Mouse (Mus musculus) cortical plate, adult 2 months (tissue): Measurements from ENCODE around the gene Ppm1e. TPM values are rescaled to one million over a fixed set of nuclear protein-coding genes. Genes with fewer than 3 reads are reported as not detected.
"Not testable (repeated sequence)": the region's sequence is repeated elsewhere in the genome, so short reads cannot be mapped to it uniquely, and the experiment has no call there.

ENCODE experiments used
- H3K27ac ChIP-seq: fragments of 200-500 bp; 2 replicates; pipeline ENCODE4 v1.5.1; 2012; ENCODE audit warnings: low read length, control low read depth, inconsistent platforms; ENCODE audit not compliant: insufficient read depth
- H3K4me1 ChIP-seq: fragments of 200-500 bp; 2 replicates; pipeline ENCODE4 v1.6.1; 2011; ENCODE audit warnings: low read length; ENCODE audit not compliant: control insufficient read depth, insufficient read depth
- H3K4me3 ChIP-seq: fragments of 200-500 bp; 2 replicates; pipeline ENCODE4 v1.5.1; 2011; ENCODE audit warnings: mild to moderate bottlenecking, low read length, control low read depth; ENCODE audit not compliant: insufficient read depth
- CTCF ChIP-seq: fragments of 200-500 bp; IDR thresholded peaks from 2 replicates; pipeline ENCODE4 v1.5.1; 2011; ENCODE audit warnings: mild to moderate bottlenecking, control low read depth, low read length; ENCODE audit not compliant: insufficient read depth; ENCODE audit errors: extremely low read depth
- POLR2A ChIP-seq: fragments of 200-500 bp; IDR thresholded peaks from 2 replicates; pipeline ENCODE4 v1.6.1; 2011; ENCODE audit warnings: mild to moderate bottlenecking, low read length, control low read depth; ENCODE audit not compliant: insufficient read depth; ENCODE audit errors: extremely low read depth
- polyA plus RNA-seq: library from polyadenylated mRNA; depleted of rRNA; stranded (reverse); fragments of >200 nt; gene quantifications from 2 replicates; pipeline ENCODE4 v1.2.3, GENCODE M21; 2012

The Ppm1e gene
- polyA plus RNA-seq, 1 experiment, result 63.1 TPM

DNA sequence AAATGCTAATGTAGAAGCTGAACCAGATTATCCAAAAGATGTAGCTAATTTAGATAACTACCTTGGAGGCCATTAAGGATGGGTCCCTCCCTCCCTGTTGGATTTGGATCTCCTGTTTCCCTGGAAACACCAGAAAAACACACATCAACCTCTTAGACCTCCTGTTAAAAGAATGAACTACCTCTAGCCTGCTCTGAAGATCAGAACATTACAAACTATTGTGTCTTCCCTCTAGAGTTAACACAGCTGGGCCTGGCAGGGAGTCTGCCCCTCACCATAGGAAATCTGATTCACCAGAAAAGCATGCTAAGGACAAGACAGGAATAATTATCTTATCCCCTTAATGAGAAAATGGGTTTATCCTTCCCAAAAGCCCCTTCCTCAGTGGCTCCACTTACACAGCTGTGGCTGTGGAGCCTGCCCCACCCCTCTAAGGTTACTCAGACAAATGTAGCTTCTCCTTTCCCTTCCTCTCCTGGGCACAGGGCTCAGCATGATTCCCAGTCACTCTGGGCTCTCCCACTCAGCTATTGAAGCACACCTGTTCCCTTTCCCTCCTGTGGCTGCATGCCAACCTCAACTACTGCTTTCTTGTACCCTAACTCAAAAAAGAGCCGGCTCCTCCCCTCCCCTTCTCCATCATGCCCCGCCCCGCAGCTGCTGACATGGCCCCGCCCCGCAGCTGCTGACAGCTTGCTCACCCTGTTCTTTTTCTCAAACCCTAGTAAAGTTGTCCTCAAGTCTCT is 82.4 kb downstream of the Ppm1e start:
- H3K27ac ChIP-seq, result no peak overlapping the region

DNA sequence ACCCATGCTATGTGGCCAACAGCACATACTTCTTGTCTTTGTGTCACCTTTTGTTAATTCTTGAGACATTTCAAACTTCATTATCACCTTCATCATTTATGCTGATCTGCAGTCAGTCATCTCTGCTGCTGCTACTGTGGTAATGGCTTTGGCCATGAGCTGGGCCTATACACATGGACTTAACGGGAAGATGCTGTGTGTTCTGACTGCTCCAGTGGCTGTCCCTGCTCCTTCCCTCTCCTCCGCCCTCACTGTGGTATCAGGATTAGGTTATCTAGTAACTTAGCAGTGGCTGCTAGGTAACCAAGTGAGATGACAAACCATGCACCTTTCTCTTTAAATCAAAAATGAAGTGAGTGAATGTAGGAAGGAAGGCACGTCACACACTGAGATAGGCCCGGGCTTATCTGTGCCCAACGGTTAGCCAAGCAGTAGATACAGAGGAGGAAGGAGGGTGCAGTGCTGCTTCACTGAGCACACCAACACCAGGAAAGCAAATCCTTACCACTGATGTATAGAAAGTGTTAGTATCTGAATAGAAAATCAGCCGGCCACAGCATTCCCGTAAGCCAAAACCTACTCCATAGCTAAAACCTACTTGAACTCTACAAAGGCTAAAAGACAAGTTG is 83.3 kb downstream of the Ppm1e start:
- TF ChIP-seq POLR2A (no peak), CTCF (no peak)
- Histone ChIP-seq H3K27ac (no peak overlapping the region), H3K4me3 (no peak overlapping the region), H3K4me1 (peaks cover 9% of the 10 kb centered on the region; the same call in 1 of the 2 replicates)

More for the DNA sequence above, 82.4 kb downstream of the Ppm1e start:
- TF ChIP-seq POLR2A, result no peak
- no peak for TF ChIP-seq CTCF
- Histone ChIP-seq H3K4me3 (no peak overlapping the region), H3K4me1 (peaks cover 10% of the 10 kb centered on the region)

DNA sequence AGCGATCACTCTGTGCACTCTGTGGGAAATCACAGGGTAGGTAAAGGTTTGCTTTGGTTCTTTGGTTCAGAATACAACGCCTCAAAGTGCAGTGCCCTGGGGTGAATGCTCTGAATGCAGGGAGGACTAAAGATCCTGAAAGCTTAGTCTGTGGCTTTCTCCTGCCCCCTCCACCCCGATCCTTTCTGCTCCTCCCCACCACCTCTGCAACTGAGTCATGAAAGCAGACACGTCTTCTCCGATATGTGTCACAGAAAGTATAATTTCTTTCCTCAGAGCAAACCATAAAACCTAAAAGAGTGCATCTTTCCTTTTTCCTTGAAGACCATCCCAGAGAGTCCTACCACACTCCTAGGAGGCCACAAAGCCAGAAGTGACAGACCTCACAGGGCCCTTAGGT is 86.1 kb downstream of the Ppm1e start:
- Histone ChIP-seq H3K27ac (0 out of 2 replicates have a peak overlapping the region, but pooled peaks have one; percentile 3), H3K4me3 (no peak overlapping the region), H3K4me1 (peaks cover 5% of the 10 kb centered on the region; the same call in 1 of the 2 replicates)
- TF ChIP-seq POLR2A, result no peak
- no peak for TF ChIP-seq CTCF

DNA sequence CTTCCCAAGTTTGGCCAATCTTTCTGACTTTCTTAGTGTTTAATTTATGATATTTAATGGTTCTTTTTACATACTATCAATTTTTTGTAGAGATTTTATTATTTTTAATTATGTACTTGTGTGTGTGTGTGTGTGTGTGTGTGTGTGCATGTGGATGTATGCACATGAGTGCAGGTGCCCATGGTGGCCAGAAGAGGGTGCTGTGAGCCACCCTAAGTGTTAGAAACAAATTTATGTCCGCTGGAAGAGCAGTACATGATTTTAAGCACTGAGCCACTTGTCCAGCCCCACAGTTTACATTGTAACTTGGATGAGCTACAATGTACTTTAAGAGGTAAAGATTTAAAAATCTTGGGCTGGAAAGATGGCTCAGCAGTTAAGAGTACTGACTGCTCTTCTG is 87.3 kb downstream of the Ppm1e start:
- H3K4me1 ChIP-seq, result peaks cover 4% of the 10 kb centered on the region; the same call in 1 of the 2 replicates
- no peak overlapping the region for H3K4me3 ChIP-seq
- H3K27ac ChIP-seq, result no peak overlapping the region
- TF ChIP-seq CTCF (0 out of 2 replicates have a peak, but pooled peaks have one; percentile 4), POLR2A (no peak)

DNA sequence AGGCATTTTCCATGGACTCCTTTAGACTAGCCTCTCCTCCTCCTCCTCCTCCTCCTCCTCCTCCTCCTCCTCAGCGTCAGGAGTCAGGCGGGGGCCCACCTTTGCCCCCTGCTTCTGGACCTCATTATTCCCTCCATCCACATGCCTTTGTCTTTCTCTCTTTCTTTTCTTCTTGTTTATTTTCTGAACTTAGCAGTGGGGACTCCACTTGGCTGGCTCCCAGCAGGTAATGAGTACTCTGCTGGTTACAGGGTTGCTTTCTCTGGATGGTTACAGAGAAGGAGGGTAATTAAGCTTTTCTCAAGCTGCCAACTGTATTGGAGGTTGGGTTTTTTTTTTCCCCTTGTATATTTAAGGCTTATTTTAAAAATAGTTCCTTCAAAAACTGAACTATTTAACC is 87.9 kb downstream of the Ppm1e start:
- TF ChIP-seq POLR2A (no peak), CTCF (no peak)
- peaks cover 4% of the 10 kb centered on the region; the same call in 1 of the 2 replicates for H3K4me1 ChIP-seq
- no peak overlapping the region for H3K27ac ChIP-seq
- no peak overlapping the region for H3K4me3 ChIP-seq

- Histone ChIP-seq H3K4me3 (no peak overlapping the region), H3K4me1 (peaks cover 4% of the 10 kb centered on the region; the same call in 1 of the 2 replicates), H3K27ac (no peak overlapping the region)
- TF ChIP-seq CTCF, result no peak
- TF ChIP-seq POLR2A, result no peak
These were observed 88.4 kb downstream of the Ppm1e start for GRCm38 (mm10) chr11:87270446-87270845.

DNA sequence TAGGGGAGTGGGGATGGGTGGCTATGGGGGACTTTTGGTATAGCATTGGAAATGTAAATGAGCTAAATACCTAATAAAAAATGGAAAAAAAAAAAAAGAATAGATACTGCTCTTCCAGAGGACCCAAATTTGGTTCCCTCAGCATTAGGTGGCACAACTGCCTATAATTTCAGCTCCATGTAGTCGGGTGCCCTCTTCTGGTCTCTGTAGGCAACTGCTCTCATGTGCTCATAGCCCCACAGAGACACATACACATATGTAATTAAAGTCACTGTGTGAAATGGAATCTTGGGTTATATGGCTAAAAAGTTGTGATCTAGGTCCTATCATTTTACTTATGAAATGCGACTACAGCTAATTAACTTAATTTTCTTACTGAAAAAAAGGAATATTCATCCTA is 90.0 kb downstream of the Ppm1e start:
- H3K4me1 ChIP-seq, result peaks cover 5% of the 10 kb centered on the region; the same call in 1 of the 2 replicates
- H3K4me3 ChIP-seq, result no peak overlapping the region
- no peak overlapping the region for H3K27ac ChIP-seq
- TF ChIP-seq POLR2A (no peak), CTCF (0 out of 2 replicates have a peak, but pooled peaks have one; percentile 11)

- Histone ChIP-seq H3K4me3 (no peak overlapping the region), H3K27ac (no peak overlapping the region), H3K4me1 (peaks cover 1% of the 10 kb centered on the region; the same call in 1 of the 2 replicates)
- TF ChIP-seq POLR2A, result no peak
- TF ChIP-seq CTCF, result no peak
These were observed 92.6 kb downstream of the Ppm1e start for GRCm38 (mm10) chr11:87266246-87266645.

GRCm38 (mm10) chr11:87263946-87264345 is 94.9 kb downstream of the Ppm1e start:
- TF ChIP-seq CTCF (no peak), POLR2A (no peak)
- Histone ChIP-seq H3K27ac (no peak overlapping the region), H3K4me1 (peaks cover 4% of the 10 kb centered on the region; the same call in 1 of the 2 replicates), H3K4me3 (no peak overlapping the region)

GRCm38 (mm10) chr11:87261705-87262104 is 97.1 kb downstream of the Ppm1e start:
- H3K4me3 ChIP-seq, H3K4me1 ChIP-seq, H3K27ac ChIP-seq: not testable (repeated sequence)
